Mouse (Mus musculus) heart, postnatal 25 days (tissue): ENCODE data around the gene Ctla4. TPM values are rescaled to one million over a fixed set of nuclear protein-coding genes. Genes with fewer than 3 reads are reported as not detected.

ENCODE experiments used
- DNase-seq: peaks from one replicate; pipeline ENCODE4 v3.0.0; 2022; ENCODE audit warnings: low spot score
- intact Hi-C: fragments of 180-260 bp; cut with DNase I; formaldehyde crosslinking; loops from one replicate; pipeline ENCODE4 v1.15.1; 2025
- total RNA-seq, 2 experiments: library from RNA; stranded (reverse); gene quantifications; 2 replicates each; pipeline ENCODE4 v1.2.3; 2021

Ctla4 gene
- total RNA-seq, 2 experiments from 2014 or later: 0.75 to 0.96 TPM

DNA sequence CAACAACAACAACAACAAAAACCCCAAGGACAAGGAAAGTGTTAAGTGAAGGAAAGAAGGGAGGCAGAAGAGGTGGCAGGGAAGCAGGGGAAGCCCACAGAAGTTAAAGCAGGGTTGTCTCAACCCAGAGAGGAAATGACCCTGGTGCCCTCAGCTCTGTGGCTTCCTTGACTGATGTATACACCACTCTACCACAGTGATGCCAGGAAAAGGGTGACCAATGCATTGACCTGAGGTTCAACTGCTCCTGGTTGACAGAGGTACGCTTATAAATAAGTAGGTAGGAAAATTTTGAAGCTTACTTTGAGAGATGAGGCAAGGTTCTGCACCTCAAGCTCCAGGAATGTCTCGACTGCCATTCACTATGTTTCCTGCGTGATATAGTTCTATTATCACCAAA, 24.8 kb downstream of the Ctla4 start:
- intact Hi-C loops: no loop called here
- no peak for DNase-seq

DNA sequence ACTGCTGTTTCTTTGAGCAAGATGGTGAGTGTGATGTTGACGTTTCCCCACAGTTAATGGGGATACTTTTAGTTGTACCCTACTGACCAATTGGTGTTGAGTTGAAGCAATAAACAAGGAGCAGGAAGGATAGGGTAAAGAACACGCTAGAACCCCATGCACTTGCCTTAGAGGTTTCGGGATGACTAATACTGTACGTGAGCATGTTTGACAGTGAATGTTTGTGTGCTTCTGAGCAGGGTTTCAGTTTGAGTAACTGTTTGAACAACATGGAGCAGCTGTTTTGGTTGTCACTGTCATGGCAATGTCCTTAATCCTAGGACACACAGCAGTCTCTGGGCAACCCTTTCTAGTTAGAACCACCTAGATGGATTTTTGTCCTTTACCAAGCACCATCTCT, 26.5 kb downstream of the Ctla4 start:
- intact Hi-C loops: no loop called here
- DNase-seq: no peak

DNA sequence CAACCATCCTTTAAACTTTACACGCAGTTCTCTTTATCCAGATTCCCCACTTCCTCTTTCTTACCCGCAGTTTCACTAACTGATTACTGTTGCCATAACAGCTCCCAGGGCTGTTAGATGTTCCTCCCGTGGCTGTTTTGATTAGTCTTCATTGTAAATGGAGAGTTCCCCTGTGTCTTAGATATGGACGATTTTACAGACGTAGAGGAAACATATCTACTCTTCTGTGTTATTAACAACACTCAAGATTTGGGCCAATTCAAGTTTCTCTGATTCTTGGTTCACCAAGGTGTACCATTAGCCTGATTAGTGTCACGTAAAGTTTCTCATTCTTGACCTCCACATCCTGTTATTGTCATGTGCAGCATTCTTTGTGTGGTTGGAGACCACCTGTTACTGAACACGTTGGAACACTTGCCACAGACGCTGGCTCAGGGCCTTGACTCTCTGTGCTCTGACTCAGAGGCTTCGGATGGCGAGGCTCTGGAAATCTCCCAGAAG, 29.5 kb downstream of the Ctla4 start:
- no peak for DNase-seq
- intact Hi-C loops: no loop called here

DNA sequence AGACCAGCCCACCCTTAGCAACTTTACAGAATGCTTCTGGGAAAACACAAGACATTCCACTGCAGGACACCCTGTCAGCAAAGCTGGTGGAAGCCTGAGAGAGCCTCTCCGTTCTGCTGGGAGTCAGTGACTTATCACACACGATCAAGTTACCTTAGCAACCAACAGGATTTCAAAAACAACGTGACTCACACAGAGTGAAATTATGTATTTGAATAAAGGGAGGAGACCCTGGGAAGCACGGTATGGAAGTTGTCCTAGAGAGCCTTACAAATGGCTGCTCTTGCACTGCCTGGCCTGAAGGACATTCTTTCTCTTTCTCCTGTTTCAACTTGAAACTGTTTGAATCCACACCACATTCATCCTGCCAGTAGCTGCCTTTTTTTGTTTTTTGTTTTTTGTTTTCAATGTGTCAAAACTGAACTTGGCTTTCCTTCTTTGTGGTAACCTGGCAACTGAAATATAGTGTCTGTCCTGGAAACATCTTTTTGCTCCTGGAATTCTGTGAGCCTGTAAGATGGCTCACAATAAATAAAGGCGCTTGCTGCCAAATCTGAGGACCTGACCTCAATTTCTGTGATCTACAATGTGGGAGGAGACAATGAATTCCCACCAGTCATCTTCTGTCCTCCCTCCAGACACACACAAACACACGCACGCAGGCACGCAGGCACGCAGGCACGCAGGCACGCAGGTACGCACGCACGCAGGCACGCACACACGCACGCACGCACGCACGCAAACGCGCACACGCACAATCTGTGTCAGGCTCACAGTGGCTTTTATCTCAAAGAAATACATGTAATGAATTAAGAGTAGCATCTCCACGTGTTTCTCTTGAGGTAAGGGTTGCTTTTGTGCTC, 33.9 kb downstream of the Ctla4 start:
- DNase-seq: no peak
- intact Hi-C loops: no loop called here

- DNase-seq: no peak
- intact Hi-C loops: no loop called here
These were observed 42.2 kb downstream of the Ctla4 start for GRCm38 (mm10) chr1:60929036-60929435.

GRCm38 (mm10) chr1:60930397-60930796, 43.6 kb downstream of the Ctla4 start:
- intact Hi-C loops: no loop called here
- no peak for DNase-seq

- DNase-seq: no peak
- intact Hi-C loops: no loop called here
These were observed 49.3 kb downstream of the Ctla4 start for GRCm38 (mm10) chr1:60935968-60936581.

- intact Hi-C loops: no loop called here
- DNase-seq: no peak
These were observed 50.3 kb downstream of the Ctla4 start for GRCm38 (mm10) chr1:60936963-60937711.

- no peak for DNase-seq
- intact Hi-C loops: no loop called here
These were observed 51.5 kb downstream of the Ctla4 start for GRCm38 (mm10) chr1:60938256-60938655.

- no peak for DNase-seq
- intact Hi-C loops: no loop called here
These were observed 52.2 kb downstream of the Ctla4 start for GRCm38 (mm10) chr1:60938974-60939373.

DNA sequence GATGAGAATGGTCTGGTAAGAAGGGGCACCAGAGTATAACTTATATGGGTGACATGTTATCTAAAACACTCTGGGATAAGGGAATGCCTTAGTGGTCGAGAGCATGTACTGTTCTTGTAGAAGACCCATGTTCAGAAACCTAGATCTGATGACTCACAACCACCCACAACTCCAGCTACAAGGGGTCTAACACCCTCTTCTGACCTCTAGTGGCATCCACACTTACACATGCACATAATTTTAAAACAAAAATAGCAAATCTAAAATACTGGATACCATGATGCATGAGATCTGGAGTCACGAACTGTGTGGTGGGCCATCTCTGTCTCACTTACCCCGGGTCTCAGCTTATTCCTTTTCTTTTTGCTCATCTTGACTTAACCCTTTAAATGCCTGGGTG, 53.2 kb downstream of the Ctla4 start:
- intact Hi-C loops: no loop called here
- no peak for DNase-seq

- intact Hi-C loops: no loop called here
- no peak for DNase-seq
These were observed 53.8 kb downstream of the Ctla4 start for GRCm38 (mm10) chr1:60940620-60941019.

GRCm38 (mm10) chr1:60941056-60942048, 54.6 kb downstream of the Ctla4 start:
- intact Hi-C loops: no loop called here
- DNase-seq: no peak

- DNase-seq: no peak
- intact Hi-C loops: no loop called here
These were observed 56.1 kb downstream of the Ctla4 start for GRCm38 (mm10) chr1:60942921-60943320.

- no peak for DNase-seq
- intact Hi-C loops: no loop called here
These were observed 59.0 kb downstream of the Ctla4 start for GRCm38 (mm10) chr1:60945633-60946401.

DNA sequence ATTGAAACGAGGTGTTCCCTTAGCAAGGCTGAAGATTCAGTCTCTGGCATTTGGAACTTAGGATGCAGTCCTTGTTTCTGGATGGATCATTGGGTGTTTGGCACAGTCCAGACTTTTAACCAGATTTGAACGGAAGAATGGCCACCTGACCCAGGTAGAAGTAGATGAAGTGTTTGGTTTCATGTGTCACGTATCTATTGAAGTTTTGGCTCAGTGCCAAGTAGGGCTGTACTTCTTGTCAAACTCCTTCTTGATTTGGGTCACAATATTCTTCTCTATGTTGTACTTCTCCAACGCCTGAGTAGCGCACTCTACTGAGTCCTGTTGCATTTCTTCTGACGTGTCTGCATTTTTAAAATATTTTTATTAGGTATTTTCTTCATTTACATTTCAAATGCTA, 61.3 kb downstream of the Ctla4 start:
- DNase-seq: no peak
- intact Hi-C loops: no loop called here

- intact Hi-C loops: no loop called here
- DNase-seq: no peak
These were observed 66.2 kb downstream of the Ctla4 start for GRCm38 (mm10) chr1:60952958-60953357.

DNA sequence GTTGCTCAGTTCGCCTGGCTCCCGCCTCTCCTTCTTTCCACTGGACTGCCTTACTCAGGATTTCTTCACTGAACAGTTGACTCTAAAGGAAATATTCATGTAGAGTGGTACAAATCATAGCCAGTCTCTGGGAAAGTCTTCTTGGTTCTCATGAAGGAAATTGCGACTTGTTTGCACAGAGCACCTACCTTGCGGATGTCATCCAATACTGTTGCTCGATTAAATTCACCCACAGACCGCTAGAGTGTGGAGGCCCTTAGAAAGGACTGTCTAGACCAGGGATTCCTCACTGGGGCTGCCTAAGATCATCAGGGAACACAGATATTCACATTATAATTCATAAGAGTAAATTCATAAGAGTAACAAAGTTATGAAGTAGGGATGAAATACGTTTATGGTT, 66.9 kb downstream of the Ctla4 start:
- no peak for DNase-seq
- intact Hi-C loops: loop anchor here (2.0 kb wide), 1 partner anchor 85 kb away; no protein-coding TSS in a partner anchor

DNA sequence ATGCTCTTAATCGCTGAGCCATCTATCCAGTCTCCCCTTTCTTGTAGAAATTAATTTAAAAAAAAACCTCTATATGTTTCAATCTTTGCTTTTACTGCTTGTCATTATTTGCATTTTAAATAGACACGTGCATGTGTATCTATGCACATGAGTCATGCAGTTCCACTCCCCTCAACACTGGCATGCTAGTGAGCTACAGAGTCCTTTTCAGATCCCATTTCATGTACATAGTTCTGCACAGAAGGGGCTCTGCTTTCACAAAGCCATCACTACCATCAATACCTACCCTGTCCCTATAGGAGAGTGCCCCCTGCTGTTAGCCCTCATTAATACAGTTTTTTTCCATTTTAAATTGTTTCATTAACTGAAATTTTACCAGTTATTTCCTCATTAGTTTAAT, 68.0 kb downstream of the Ctla4 start:
- intact Hi-C loops: loop anchor here (2.0 to 5.0 kb wide), 3 partner anchors 86 to 387 kb away; partner anchors contain the start of genes Cd28 and Raph1
- DNase-seq: no peak
